In genomic region chr12:84186536-84186935, GRCm38 (mm10) we compare ENCODE assay signal across 11 mouse cellular contexts. TPM values are rescaled to one million over a fixed set of nuclear protein-coding genes. Genes with fewer than 3 reads are reported as not detected.
A peak's percentile ranks its signal among the peaks of the same experiment; 100 is the strongest.
DNase-seq lines count a peak whose midpoint lies in the region; ATAC-seq and TF ChIP-seq lines count a peak whose summit lies in the region.
"Had no signal": no experiment of that assay in that cellular context is flagged by ENCODE, and none has a peak within 500 bp of the region (broad histone marks: within the 10 kb centered on the region; RNA-seq: fewer than 3 reads in every experiment).

No protein-coding gene starts in this region.

- H3K4me1 ChIP-seq in heart, embryonic 10.5 days, result peaks cover 68% of the 10 kb centered on the region
- peaks cover 63% of the 10 kb centered on the region for H3K4me1 ChIP-seq in lung, embryonic 14.5 days (ENCODE audit: insufficient read depth)
- peaks cover 4% of the 10 kb centered on the region; the same call in 1 of the 2 replicates for H3K4me1 ChIP-seq in midbrain, postnatal 0 days (ENCODE audit: insufficient read depth, low read length)

- no peak overlapping the region for H3K4me3 ChIP-seq in heart, embryonic 10.5 days
- no peak overlapping the region for H3K4me3 ChIP-seq in lung, embryonic 14.5 days (ENCODE audit: low read depth, low read length)
- H3K4me3 ChIP-seq in midbrain, postnatal 0 days (ENCODE audit: low read depth, low read length), result no peak overlapping the region
- H3K4me3 ChIP-seq: erythroblast, embryonic 14.5 days had no signal

- 84% methylated on average over 3 of the region's 3 CpGs for WGBS in heart, embryonic 10.5 days
- WGBS in lung, embryonic 14.5 days, result 77% methylated on average over 3 of the region's 3 CpGs
- 47% methylated on average over 3 of the region's 3 CpGs for WGBS in midbrain, postnatal 0 days

- DNase-seq in heart, embryonic 10.5 days (ENCODE audit: low spot score), result no peak
- DNase-seq in heart, adult 9 months (ENCODE audit: low spot score in 2 of 2), result no peak
- peak; percentile 25 for DNase-seq in lung, embryonic 14.5 days
- no peak for DNase-seq in lung, postnatal 14 days
- peak; percentile 90 for DNase-seq in R1 (ENCODE audit: low read depth, low spot score)
- peak; percentile 27 for DNase-seq in midbrain, postnatal 0 days (ENCODE audit: low spot score)
- DNase-seq in kidney, adult 9 months, result no peak
- DNase-seq: gastrocnemius, postnatal 36 days; liver, postnatal 0 days; thymus, adult 18-20 months had no signal

- H3K27me3 ChIP-seq in heart, embryonic 10.5 days (ENCODE audit: insufficient read depth, poor library complexity, severe bottlenecking), result no peaks in the 10 kb centered on the region
- no peaks in the 10 kb centered on the region for H3K27me3 ChIP-seq in lung, embryonic 14.5 days (ENCODE audit: insufficient read depth, low read length)
- H3K27me3 ChIP-seq in midbrain, postnatal 0 days (ENCODE audit: insufficient read depth, low read length), result no peaks in the 10 kb centered on the region

- H3K27ac ChIP-seq in heart, embryonic 10.5 days, result 0 out of 2 replicates have a peak overlapping the region, but pooled peaks have one; percentile 29
- H3K27ac ChIP-seq in lung, embryonic 14.5 days (ENCODE audit: low read depth), result peak overlapping the region; percentile 78; the same call in 1 of the 2 replicates
- no peak overlapping the region for H3K27ac ChIP-seq in midbrain, postnatal 0 days (ENCODE audit: low read depth, low read length)

- peaks cover 16% of the 10 kb centered on the region for H3K36me3 ChIP-seq in heart, embryonic 10.5 days
- H3K36me3 ChIP-seq in lung, embryonic 14.5 days (ENCODE audit: insufficient read depth), result 0 out of 2 replicates have a peak, but pooled peaks cover 9% of the 10 kb centered on the region
- no peaks in the 10 kb centered on the region for H3K36me3 ChIP-seq in midbrain, postnatal 0 days (ENCODE audit: insufficient read depth, low read length)

- TF ChIP-seq CTCF in lung, embryonic 14.5 days (IDR thresholded peaks at IDR 0.05; ENCODE audit: low read depth), result no peak
- TF ChIP-seq CTCF in midbrain, postnatal 0 days (IDR thresholded peaks at IDR 0.05), result no peak

- no peak overlapping the region for H3K4me2 ChIP-seq in lung, embryonic 14.5 days
- H3K4me2 ChIP-seq in midbrain, postnatal 0 days (ENCODE audit: low read depth, low read length, poor library complexity, severe bottlenecking), result no peak overlapping the region

- H3K9ac ChIP-seq in lung, embryonic 14.5 days, result no peak overlapping the region
- no peak overlapping the region for H3K9ac ChIP-seq in midbrain, postnatal 0 days (replicated peaks; ENCODE audit: low read length, poor library complexity, severe bottlenecking)
- H3K9ac ChIP-seq: liver, postnatal 0 days had no signal

- no peak for ATAC-seq in lung, embryonic 14.5 days (ENCODE audit: insufficient read depth)
- ATAC-seq in midbrain, postnatal 0 days (ENCODE audit: low FRiP score), result no peak
- ATAC-seq: liver, postnatal 0 days had no signal

- H3K9me3 ChIP-seq in heart, embryonic 10.5 days, result no peaks in the 10 kb centered on the region
- no peaks in the 10 kb centered on the region for H3K9me3 ChIP-seq in lung, embryonic 14.5 days (ENCODE audit: low read depth, low read length)
- H3K9me3 ChIP-seq in midbrain, postnatal 0 days (ENCODE audit: low read length), result no peaks in the 10 kb centered on the region

RNA-seq across cellular contexts. Expression of gene Elmsan1, which starts 32.1 kb away (rescaled TPM):
- 8.0 and 10.5 TPM in 2 replicates for polyA plus RNA-seq in heart, embryonic 10.5 days (2016; fragmentation: Nextera tagmentation; extraction: Ambion mirVana)
- polyA plus RNA-seq in lung, embryonic 14.5 days (2014; fragmentation: Nextera tagmentation; extraction: Ambion mirVana), result 11.3 and 12.3 TPM in 2 replicates
- 8.5 and 15.6 TPM in 2 replicates for total RNA-seq in midbrain, postnatal 0 days (2014; rRNA removed)
- 2.0 and 3.0 TPM in 2 replicates for polyA plus RNA-seq in midbrain, postnatal 0 days (2015; fragmentation: Nextera tagmentation; extraction: Ambion mirVana)

RNA-seq across cellular contexts. Expression of gene Pnma1, which starts 38.2 kb away (rescaled TPM):
- polyA plus RNA-seq in heart, embryonic 10.5 days (2016; fragmentation: Nextera tagmentation; extraction: Ambion mirVana), result 0.71 and 1.1 TPM in 2 replicates
- polyA plus RNA-seq in lung, embryonic 14.5 days (2014; fragmentation: Nextera tagmentation; extraction: Ambion mirVana), result 0.68 and 0.79 TPM in 2 replicates
- 6.0 and 8.1 TPM in 2 replicates for total RNA-seq in midbrain, postnatal 0 days (2014; rRNA removed)
- polyA plus RNA-seq in midbrain, postnatal 0 days (2015; fragmentation: Nextera tagmentation; extraction: Ambion mirVana), result 8.2 and 8.9 TPM in 2 replicates

Comparison
In these comparisons a context has a peak if more than half of its experiments do, and no peak if none do; other contexts are left out.
1. DNase-seq: peak in lung, embryonic 14.5 days (single experiment), R1 (single experiment) and midbrain, postnatal 0 days (single experiment); none in heart, embryonic 10.5 days (single experiment), heart, adult 9 months (0 of 2), lung, postnatal 14 days (single experiment) and kidney, adult 9 months (single experiment).